Mouse (Mus musculus) bone marrow macrophage, adult 2 months (primary cell): Measurements from ENCODE around the gene March8.

Source experiments
- CTCF ChIP-seq: IDR thresholded peaks from 2 replicates; pipeline ENCODE4 v1.5.1; 2012; ENCODE audit warnings: low read depth, mild to moderate bottlenecking, low read length, moderate library complexity
- POLR2A ChIP-seq: IDR thresholded peaks from 2 replicates; pipeline ENCODE4 v1.6.1; 2012; ENCODE audit warnings: mild to moderate bottlenecking, low read depth, low read length, borderline replicate concordance

DNA sequence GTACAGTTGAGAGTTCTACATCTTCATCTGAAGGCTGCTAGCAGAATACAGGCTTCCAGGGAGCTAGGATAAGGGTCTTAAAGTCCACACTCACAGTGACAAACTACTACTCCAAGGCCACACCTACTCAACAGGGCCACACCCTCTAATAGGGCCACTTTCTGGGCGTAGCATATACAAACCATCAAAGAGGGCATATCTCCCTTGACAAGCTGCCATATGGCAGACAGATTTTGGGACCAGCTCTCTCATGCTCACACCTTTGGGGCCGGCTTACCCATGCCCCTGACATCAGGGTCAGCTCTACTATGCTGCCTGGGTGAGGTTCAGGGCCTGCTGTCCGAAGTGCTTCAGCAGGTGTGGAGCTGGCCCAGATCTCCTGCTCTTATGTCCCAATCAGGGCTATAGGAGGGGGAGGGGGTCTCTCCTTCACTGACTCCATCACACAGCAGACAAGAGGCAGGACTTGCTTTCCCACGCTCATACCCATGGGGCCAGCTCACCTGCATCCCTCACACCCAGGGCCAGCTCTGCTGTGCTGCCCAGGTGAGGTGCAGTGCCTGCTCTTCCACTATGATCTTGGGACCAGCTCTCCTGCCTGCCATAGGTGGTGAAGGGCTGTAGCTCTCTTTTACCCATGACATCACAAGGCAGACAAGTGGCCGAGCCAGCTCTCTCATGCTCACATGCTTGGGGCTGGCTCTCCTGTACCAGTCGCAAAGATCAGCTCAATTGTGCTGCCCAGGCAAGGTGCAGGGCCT is 32.6 kb downstream of the March8 start:
- TF ChIP-seq POLR2A = no peak
- TF ChIP-seq CTCF = no peak
